Mouse (Mus musculus): ENCODE results near the gene Eno1. TPM values are rescaled to one million over a fixed set of nuclear protein-coding genes. Genes with fewer than 3 reads are reported as not detected.

Eno1 gene
- total RNA-seq, 1 experiment, result 824 TPM

DNA sequence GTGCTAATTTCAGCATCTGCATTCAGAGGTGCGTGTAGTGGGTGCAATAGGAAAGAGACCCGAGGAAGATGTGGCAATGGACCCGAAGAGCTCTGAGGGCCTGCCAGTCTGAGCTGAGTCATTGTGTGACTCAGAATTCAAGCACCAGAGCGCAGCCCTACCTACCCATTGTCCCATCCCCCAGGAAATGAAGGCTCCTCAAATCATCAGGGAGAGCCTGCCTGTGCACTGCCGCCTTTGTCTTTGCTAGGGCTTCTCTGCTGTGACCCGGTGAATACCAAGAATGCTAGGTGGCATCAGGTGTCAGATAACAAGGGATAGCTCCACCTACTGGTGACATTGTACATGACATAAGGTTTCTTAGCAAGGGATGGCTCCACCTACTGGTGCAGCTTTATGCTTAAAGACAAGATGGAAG lies 3.4 kb downstream of the Eno1 start:
- in situ Hi-C loops (cut with MboI; ENCODE audit: low sequenced_read_pairs in 2 of 2, unreplicated experiment in 2 of 2), result no loop called here
- Histone ChIP-seq H3K4me3 (ENCODE audit: insufficient read depth in 1 of 2, low read depth in 1 of 2, low read length in 2 of 2, poor library complexity in 1 of 2, severe bottlenecking in 1 of 2) (peak overlapping the region; percentile 93 to 98), H3K27ac (ENCODE audit: insufficient read depth, low read depth, low read length, poor library complexity, severe bottlenecking) (peak overlapping the region; percentile 85), H3K36me3 (ENCODE audit: control insufficient read depth, insufficient read depth, low read length, poor library complexity, severe bottlenecking) (peaks cover 72% of the 10 kb centered on the region), H3K9ac (ENCODE audit: insufficient read depth, low read depth, low read length, poor library complexity, severe bottlenecking) (peak overlapping the region; percentile 93), H3K9me3 (ENCODE audit: control insufficient read depth, insufficient read depth, low read depth, low read length) (no peaks in the 10 kb centered on the region), H3K4me1 (ENCODE audit: control insufficient read depth in 2 of 2, insufficient read depth in 2 of 2, low read length in 2 of 2, poor library complexity in 1 of 2) (peaks cover 5 to 10% of the 10 kb centered on the region in 2 experiments; a peak in 2 of 4 replicates)
- DNase-seq (ENCODE audit: low read depth, low spot score), result peak; percentile 99
- TF ChIP-seq CHD2 (IDR thresholded peaks at IDR 0.05; ENCODE audit: low read depth, low read length) (peak; percentile 50; the same call in 1 of the 2 replicates), ZNF384 (IDR thresholded peaks at IDR 0.05; ENCODE audit: low read depth, low read length) (0 out of 2 replicates have a peak, but pooled peaks have one; percentile 6), MAFK (IDR thresholded peaks at IDR 0.05; ENCODE audit: insufficient read depth, low read depth, low read length) (peak; percentile 96), ZC3H11A (IDR thresholded peaks at IDR 0.05; ENCODE audit: borderline replicate concordance, low read depth, low read length) (peak; percentile 36; the same call in 1 of the 2 replicates), HCFC1 (IDR thresholded peaks at IDR 0.05; ENCODE audit: borderline replicate concordance, insufficient read depth, low read length) (peak; percentile 61; the same call in 1 of the 2 replicates)

- Histone ChIP-seq H3K4me3 (ENCODE audit: insufficient read depth in 1 of 2, low read depth in 1 of 2, low read length in 2 of 2, poor library complexity in 1 of 2, severe bottlenecking in 1 of 2) (peak overlapping the region; percentile 23 to 52), H3K4me1 (ENCODE audit: control insufficient read depth in 2 of 2, insufficient read depth in 2 of 2, low read length in 2 of 2, poor library complexity in 1 of 2) (peaks cover under 1 to 9% of the 10 kb centered on the region in 2 experiments; a peak in 2 of 4 replicates), H3K9me3 (ENCODE audit: control insufficient read depth, insufficient read depth, low read depth, low read length) (no peaks in the 10 kb centered on the region), H3K36me3 (ENCODE audit: control insufficient read depth, insufficient read depth, low read length, poor library complexity, severe bottlenecking) (peaks cover 75% of the 10 kb centered on the region), H3K9ac (ENCODE audit: insufficient read depth, low read depth, low read length, poor library complexity, severe bottlenecking) (peak overlapping the region; percentile 66; the same call in 1 of the 2 replicates), H3K27ac (ENCODE audit: insufficient read depth, low read depth, low read length, poor library complexity, severe bottlenecking) (no peak overlapping the region)
- no peak for DNase-seq (ENCODE audit: low read depth, low spot score)
- in situ Hi-C loops (cut with MboI; ENCODE audit: low sequenced_read_pairs in 2 of 2, unreplicated experiment in 2 of 2), result no loop called here
- TF ChIP-seq ZNF384 (IDR thresholded peaks at IDR 0.05; ENCODE audit: low read depth, low read length) (no peak), HCFC1 (IDR thresholded peaks at IDR 0.05; ENCODE audit: borderline replicate concordance, insufficient read depth, low read length) (no peak), ZC3H11A (IDR thresholded peaks at IDR 0.05; ENCODE audit: borderline replicate concordance, low read depth, low read length) (no peak)
Observed at GRCm38 (mm10) chr4:150240381-150240886, 3.9 kb downstream of the Eno1 start.

DNA sequence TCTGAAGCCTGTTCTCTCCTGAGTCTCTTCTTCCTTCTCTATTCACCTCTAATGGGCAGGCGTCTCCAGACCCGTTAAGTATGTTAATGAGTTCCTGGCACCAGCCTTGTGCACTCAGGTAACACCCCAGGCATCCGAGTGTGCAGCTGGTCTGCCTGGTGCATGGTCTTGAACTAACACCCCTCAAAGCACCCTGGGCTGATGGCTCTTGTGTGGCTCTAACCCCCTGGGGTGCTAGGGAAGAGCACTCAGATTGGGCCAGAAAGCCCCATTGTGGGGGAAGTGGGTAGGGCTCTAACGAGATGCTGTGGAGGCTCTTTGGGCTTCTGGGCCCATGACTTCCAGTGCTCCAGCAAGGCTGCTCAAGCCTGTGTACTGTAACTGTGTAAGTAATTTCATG lies 5.2 kb downstream of the Eno1 start:
- Histone ChIP-seq H3K9ac (ENCODE audit: insufficient read depth, low read depth, low read length, poor library complexity, severe bottlenecking) (no peak overlapping the region), H3K4me1 (ENCODE audit: control insufficient read depth in 2 of 2, insufficient read depth in 2 of 2, low read length in 2 of 2, poor library complexity in 1 of 2) (peaks cover 0 to 8% of the 10 kb centered on the region in 2 experiments; a peak in 1 of 4 replicates), H3K27ac (ENCODE audit: insufficient read depth, low read depth, low read length, poor library complexity, severe bottlenecking) (no peak overlapping the region), H3K4me3 (ENCODE audit: insufficient read depth in 1 of 2, low read depth in 1 of 2, low read length in 2 of 2, poor library complexity in 1 of 2, severe bottlenecking in 1 of 2) (peak overlapping the region; percentile 7 to 11; a peak in 2 of 4 replicates), H3K9me3 (ENCODE audit: control insufficient read depth, insufficient read depth, low read depth, low read length) (no peaks in the 10 kb centered on the region), H3K36me3 (ENCODE audit: control insufficient read depth, insufficient read depth, low read length, poor library complexity, severe bottlenecking) (peaks cover 86% of the 10 kb centered on the region)
- in situ Hi-C loops (cut with MboI; ENCODE audit: low sequenced_read_pairs in 2 of 2, unreplicated experiment in 2 of 2), result no loop called here
- TF ChIP-seq ZC3H11A (IDR thresholded peaks at IDR 0.05; ENCODE audit: borderline replicate concordance, low read depth, low read length) (no peak), MAFK (IDR thresholded peaks at IDR 0.05; ENCODE audit: insufficient read depth, low read depth, low read length) (no peak), ZNF384 (IDR thresholded peaks at IDR 0.05; ENCODE audit: low read depth, low read length) (no peak), CHD2 (IDR thresholded peaks at IDR 0.05; ENCODE audit: low read depth, low read length) (no peak), HCFC1 (IDR thresholded peaks at IDR 0.05; ENCODE audit: borderline replicate concordance, insufficient read depth, low read length) (no peak)
- no peak for DNase-seq (ENCODE audit: low read depth, low spot score)

DNA sequence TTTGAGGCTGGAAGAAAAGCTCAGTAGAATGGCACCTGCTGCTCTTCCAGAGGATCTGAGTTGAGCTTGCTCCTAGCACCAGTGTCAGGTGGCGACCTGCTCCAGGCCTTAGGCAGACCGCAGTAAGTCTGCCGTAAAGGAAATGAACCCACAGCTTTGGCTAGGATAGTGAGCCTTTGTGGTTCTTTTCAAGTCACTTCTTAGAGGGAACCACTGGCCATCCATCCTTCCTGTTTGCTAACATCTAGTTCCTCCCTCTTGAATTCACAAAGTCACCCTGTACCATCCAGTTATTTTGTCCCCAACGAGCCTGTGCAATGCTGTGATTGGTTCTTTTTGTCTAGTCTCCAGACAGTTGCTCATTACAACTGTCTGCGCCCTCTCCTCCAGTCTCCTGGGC lies 6.2 kb downstream of the Eno1 start:
- DNase-seq (ENCODE audit: low read depth, low spot score), result no peak
- peaks cover 91% of the 10 kb centered on the region for H3K36me3 ChIP-seq (ENCODE audit: control insufficient read depth, insufficient read depth, low read length, poor library complexity, severe bottlenecking)
- H3K27ac ChIP-seq (ENCODE audit: insufficient read depth, low read depth, low read length, poor library complexity, severe bottlenecking), result no peak overlapping the region
- H3K4me1 ChIP-seq (ENCODE audit: control insufficient read depth in 2 of 2, insufficient read depth in 2 of 2, low read length in 2 of 2, poor library complexity in 1 of 2), result peaks cover 2 to 8% of the 10 kb centered on the region in 2 experiments; a peak in 1 of 4 replicates
- H3K4me3 ChIP-seq (ENCODE audit: insufficient read depth in 1 of 2, low read depth in 1 of 2, low read length in 2 of 2, poor library complexity in 1 of 2, severe bottlenecking in 1 of 2), result peak overlapping the region in 1 of 2 experiments; percentile 5; a peak in 1 of 4 replicates
- no peak overlapping the region for H3K9ac ChIP-seq (ENCODE audit: insufficient read depth, low read depth, low read length, poor library complexity, severe bottlenecking)
- H3K9me3 ChIP-seq (ENCODE audit: control insufficient read depth, insufficient read depth, low read depth, low read length), result no peaks in the 10 kb centered on the region
- TF ChIP-seq CHD2 (IDR thresholded peaks at IDR 0.05; ENCODE audit: low read depth, low read length) (no peak), ZNF384 (IDR thresholded peaks at IDR 0.05; ENCODE audit: low read depth, low read length) (no peak), HCFC1 (IDR thresholded peaks at IDR 0.05; ENCODE audit: borderline replicate concordance, insufficient read depth, low read length) (no peak), MAFK (IDR thresholded peaks at IDR 0.05; ENCODE audit: insufficient read depth, low read depth, low read length) (no peak), ZC3H11A (IDR thresholded peaks at IDR 0.05; ENCODE audit: borderline replicate concordance, low read depth, low read length) (no peak)
- in situ Hi-C loops (cut with MboI; ENCODE audit: low sequenced_read_pairs in 2 of 2, unreplicated experiment in 2 of 2), result no loop called here
